Mouse (Mus musculus) ES-E14 (cell line): ENCODE measurements around the gene Tmem38b. TPM values are rescaled to one million over a fixed set of nuclear protein-coding genes. Genes with fewer than 3 reads are reported as not detected.

Source experiments
- DNase-seq: peaks from one replicate; pipeline ENCODE4 v3.0.0-alpha.2; 2013; ENCODE audit warnings: low read depth, low spot score
- H3K27ac ChIP-seq: 2 replicates; pipeline ENCODE4 v1.5.1; 2012; ENCODE audit warnings: low read depth, mild to moderate bottlenecking, low read length, moderate library complexity, mixed read lengths; ENCODE audit not compliant: poor library complexity, insufficient read depth, severe bottlenecking
- H3K36me3 ChIP-seq: 2 replicates; pipeline ENCODE4 v1.6.1; 2012; ENCODE audit warnings: mild to moderate bottlenecking, low read length, moderate library complexity, mixed read lengths; ENCODE audit not compliant: control insufficient read depth, poor library complexity, insufficient read depth, severe bottlenecking
- H3K4me1 ChIP-seq, 2 experiments: fragments of 150-350 bp in 1 of 2; sonication (generic) in 1 of 2; 2 replicates each; pipeline ENCODE4 v1.6.1; 2012; ENCODE audit warnings: low read length in 2 of 2, mild to moderate bottlenecking in 1 of 2, mixed read lengths in 1 of 2; ENCODE audit not compliant: control insufficient read depth in 2 of 2, insufficient read depth in 2 of 2, poor library complexity in 1 of 2
- H3K4me3 ChIP-seq, 2 experiments: fragments of 150-350 bp in 1 of 2; sonication (generic) in 1 of 2; 2 replicates each; pipeline ENCODE4 v1.5.1; 2012; ENCODE audit warnings: low read length in 2 of 2, low read depth in 1 of 2, mild to moderate bottlenecking in 1 of 2, mixed read lengths in 1 of 2; ENCODE audit not compliant: insufficient read depth in 1 of 2, poor library complexity in 1 of 2, severe bottlenecking in 1 of 2
- H3K9ac ChIP-seq: 2 replicates; pipeline ENCODE4 v1.6.1; 2012; ENCODE audit warnings: low read depth, mild to moderate bottlenecking, low read length, mixed read lengths; ENCODE audit not compliant: poor library complexity, insufficient read depth, severe bottlenecking
- H3K9me3 ChIP-seq: fragments of 150-350 bp; sonication (generic); 2 replicates; pipeline ENCODE4 v1.6.1; 2012; ENCODE audit warnings: low read depth, mild to moderate bottlenecking, low read length; ENCODE audit not compliant: control insufficient read depth, insufficient read depth
- CHD2 ChIP-seq: IDR thresholded peaks from 2 replicates; pipeline ENCODE4 v1.6.1; 2014; ENCODE audit warnings: mild to moderate bottlenecking, low read depth, low read length, inconsistent platforms
- HCFC1 ChIP-seq: IDR thresholded peaks from 2 replicates; pipeline ENCODE4 v1.6.1; 2012; ENCODE audit warnings: low read length, inconsistent platforms, borderline replicate concordance; ENCODE audit not compliant: insufficient read depth
- MAFK ChIP-seq: IDR thresholded peaks from 2 replicates; pipeline ENCODE4 v1.6.1; 2014; ENCODE audit warnings: mild to moderate bottlenecking, low read depth, low read length, inconsistent platforms; ENCODE audit not compliant: insufficient read depth
- ZC3H11A ChIP-seq: IDR thresholded peaks from 2 replicates; pipeline ENCODE4 v1.6.1; 2012; ENCODE audit warnings: low read depth, mild to moderate bottlenecking, inconsistent platforms, low read length, borderline replicate concordance
- ZNF384 ChIP-seq: IDR thresholded peaks from 2 replicates; pipeline ENCODE4 v1.6.1; 2012; ENCODE audit warnings: low read depth, low read length, inconsistent platforms
- in situ Hi-C, 2 experiments: fragments of 600-800 bp; cut with MboI; formaldehyde crosslinking; loops; one replicate each; pipeline ENCODE4 v1.15.1; 2025; ENCODE audit warnings: low sequenced_read_pairs in 2 of 2, inconsistent platforms in 1 of 2; ENCODE audit not compliant: unreplicated experiment in 2 of 2
- total RNA-seq: library from RNA; depleted of rRNA; stranded (reverse); fragments of 300-350 nt; gene quantifications from 2 replicates; pipeline ENCODE4 v1.2.3, GENCODE M21; 2012

The Tmem38b gene
- total RNA-seq, 1 experiment = 23.5 TPM

DNA sequence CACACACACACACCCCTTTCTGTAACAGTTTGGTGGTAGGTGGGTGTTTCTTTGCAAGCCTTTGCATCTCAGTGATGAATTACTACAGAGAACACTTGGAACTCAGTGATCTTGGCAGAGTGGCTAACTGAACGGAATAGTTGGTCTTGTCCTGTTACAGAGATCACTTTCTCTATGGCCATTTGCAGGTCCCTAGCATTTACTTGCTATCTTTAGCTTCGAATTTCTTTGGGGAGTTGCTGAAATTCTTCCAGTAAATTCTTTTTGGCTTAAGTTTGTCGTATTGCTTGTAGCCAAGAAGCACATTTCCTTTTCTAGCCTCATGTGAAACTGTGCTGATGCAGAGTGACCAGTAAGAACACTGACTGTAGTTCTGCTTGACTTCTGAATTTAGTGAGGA is 3.1 kb downstream of the Tmem38b start:
- H3K9ac ChIP-seq = no peak overlapping the region
- TF ChIP-seq HCFC1 (no peak), ZC3H11A (no peak), CHD2 (no peak), ZNF384 (no peak), MAFK (no peak)
- in situ Hi-C loops = no loop called here
- no peaks in the 10 kb centered on the region for H3K9me3 ChIP-seq
- no peak for DNase-seq
- H3K27ac ChIP-seq = no peak overlapping the region
- H3K4me3 ChIP-seq = no peak overlapping the region
- no peaks in the 10 kb centered on the region for H3K36me3 ChIP-seq
- H3K4me1 ChIP-seq = peaks cover 0 to 8% of the 10 kb centered on the region in 2 experiments; a peak in 2 of 4 replicates

DNA sequence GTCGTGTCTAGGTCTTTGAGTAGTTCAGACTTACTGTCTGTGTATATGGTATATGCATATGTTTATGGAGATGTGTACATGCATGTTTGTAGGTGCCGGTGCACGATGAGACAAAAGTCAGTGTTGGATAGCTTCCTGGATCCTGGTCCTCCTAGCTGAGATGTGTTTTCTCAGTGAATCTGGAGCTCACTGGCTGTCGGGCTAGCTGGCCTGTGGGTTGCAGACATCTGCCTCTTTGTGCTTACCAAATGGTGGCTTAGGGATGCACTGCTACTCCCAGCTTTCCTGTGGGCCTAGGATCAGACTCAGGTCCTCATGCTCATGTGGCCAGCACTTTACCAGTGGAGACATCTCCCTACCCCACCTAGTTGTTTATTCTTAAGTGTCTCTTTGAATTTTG is 4.2 kb downstream of the Tmem38b start:
- no peak overlapping the region for H3K9ac ChIP-seq
- H3K36me3 ChIP-seq = no peaks in the 10 kb centered on the region
- TF ChIP-seq HCFC1 = no peak
- TF ChIP-seq MAFK = no peak
- no peak for TF ChIP-seq ZNF384
- no peak for TF ChIP-seq CHD2
- no peak for TF ChIP-seq ZC3H11A
- in situ Hi-C loops = no loop called here
- no peak overlapping the region for H3K27ac ChIP-seq
- H3K4me3 ChIP-seq = no peak overlapping the region
- peaks cover 0 to 8% of the 10 kb centered on the region in 2 experiments; a peak in 2 of 4 replicates for H3K4me1 ChIP-seq
- DNase-seq = no peak
- no peaks in the 10 kb centered on the region for H3K9me3 ChIP-seq

- Histone ChIP-seq H3K9me3 (no peaks in the 10 kb centered on the region), H3K36me3 (no peaks in the 10 kb centered on the region), H3K9ac (no peak overlapping the region), H3K4me1 (peaks cover 3 to 8% of the 10 kb centered on the region in 2 experiments; a peak in 2 of 4 replicates), H3K4me3 (no peak overlapping the region), H3K27ac (no peak overlapping the region)
- DNase-seq = no peak
- in situ Hi-C loops = no loop called here
- TF ChIP-seq CHD2 (no peak), ZC3H11A (no peak), HCFC1 (no peak), MAFK (no peak), ZNF384 (no peak)
These were observed 4.7 kb downstream of the Tmem38b start for GRCm38 (mm10) chr4:53830579-53830978.

DNA sequence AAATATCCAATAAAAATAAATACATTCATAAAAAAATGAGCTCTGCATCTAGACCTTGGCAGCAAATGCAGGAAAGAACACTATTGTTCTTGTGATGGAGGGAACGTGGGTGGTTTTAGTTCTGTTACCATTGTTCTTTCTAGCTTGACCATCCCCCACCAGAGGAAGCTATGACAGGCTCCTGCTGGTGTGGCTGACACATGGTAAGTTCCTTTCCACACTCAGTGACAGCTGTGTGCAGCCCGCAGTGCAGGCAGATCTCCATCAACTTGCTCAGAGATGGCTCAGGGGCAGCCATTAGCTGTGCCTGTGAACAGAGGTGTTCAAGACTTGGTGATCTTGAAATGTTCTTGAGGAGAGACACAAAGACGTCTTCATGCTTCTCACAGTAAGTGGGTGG is 6.5 kb downstream of the Tmem38b start:
- Histone ChIP-seq H3K9me3 (no peaks in the 10 kb centered on the region), H3K27ac (no peak overlapping the region), H3K4me3 (no peak overlapping the region), H3K9ac (no peak overlapping the region), H3K36me3 (no peaks in the 10 kb centered on the region), H3K4me1 (peaks cover 3 to 8% of the 10 kb centered on the region in 2 experiments; a peak in 2 of 4 replicates)
- no peak for DNase-seq
- TF ChIP-seq ZNF384 (no peak), CHD2 (no peak)
- in situ Hi-C loops = no loop called here

GRCm38 (mm10) chr4:53836978-53837377 is 11.1 kb downstream of the Tmem38b start:
- peaks cover 11 to 16% of the 10 kb centered on the region in 2 experiments for H3K4me1 ChIP-seq
- H3K4me3 ChIP-seq = no peak overlapping the region
- DNase-seq = no peak
- in situ Hi-C loops = no loop called here
- H3K9ac ChIP-seq = no peak overlapping the region
- TF ChIP-seq ZC3H11A (no peak), ZNF384 (no peak), CHD2 (no peak), MAFK (no peak)
- no peaks in the 10 kb centered on the region for H3K36me3 ChIP-seq
- no peaks in the 10 kb centered on the region for H3K9me3 ChIP-seq
- H3K27ac ChIP-seq = no peak overlapping the region
